Comparison of ENCODE assay signal across 14 mouse cellular contexts in genomic region chr1:107565644-107566043, GRCm38 (mm10). TPM values are rescaled to one million over a fixed set of nuclear protein-coding genes. Genes with fewer than 3 reads are reported as not detected.
DNase-seq lines count a peak whose midpoint lies in the region; ATAC-seq and TF ChIP-seq lines count a peak whose summit lies in the region.
"Had no signal": no experiment of that assay in that cellular context is flagged by ENCODE, and none has a peak within 500 bp of the region (broad histone marks: within the 10 kb centered on the region; RNA-seq: fewer than 3 reads in every experiment).

No protein-coding gene starts in this region.

- TF ChIP-seq CTCF in kidney, adult 2 months (conservative IDR thresholded peaks at IDR 0.05; ENCODE audit: insufficient read depth, insufficient read length, low read depth, low read length), result no peak
- TF ChIP-seq CTCF in stomach, postnatal 0 days (IDR thresholded peaks at IDR 0.05; ENCODE audit: low read depth), result peak; percentile 66

- no peaks in the 10 kb centered on the region for H3K4me1 ChIP-seq in kidney, adult 2 months (ENCODE audit: control insufficient read depth, insufficient read depth, low read length)
- no peaks in the 10 kb centered on the region for H3K4me1 ChIP-seq in midbrain, embryonic 14.5 days (ENCODE audit: control insufficient read depth, insufficient read depth, low read length)
- H3K4me1 ChIP-seq in midbrain, embryonic 11.5 days (ENCODE audit: control insufficient read depth, insufficient read depth, low read length), result no peaks in the 10 kb centered on the region
- no peaks in the 10 kb centered on the region for H3K4me1 ChIP-seq in stomach, postnatal 0 days (replicated peaks; ENCODE audit: control insufficient read depth, insufficient read depth)
- H3K4me1 ChIP-seq: neural tube, embryonic 12.5 days had no signal

- TF ChIP-seq POLR2A in kidney, adult 2 months (IDR thresholded peaks at IDR 0.05; ENCODE audit: low read depth, low read length), result no peak

- no peaks in the 10 kb centered on the region for H3K36me3 ChIP-seq in kidney, adult 2 months (ENCODE audit: control insufficient read depth, insufficient read depth, low read length)
- no peaks in the 10 kb centered on the region for H3K36me3 ChIP-seq in midbrain, embryonic 14.5 days (ENCODE audit: control insufficient read depth, insufficient read depth, low read length)
- H3K36me3 ChIP-seq in midbrain, embryonic 11.5 days (ENCODE audit: control insufficient read depth, insufficient read depth, low read length), result no peaks in the 10 kb centered on the region
- no peaks in the 10 kb centered on the region for H3K36me3 ChIP-seq in stomach, postnatal 0 days (ENCODE audit: control insufficient read depth, insufficient read depth, low read length)
- H3K36me3 ChIP-seq: neural tube, embryonic 12.5 days had no signal

- H3K9me3 ChIP-seq in midbrain, embryonic 14.5 days (ENCODE audit: control insufficient read depth, low read length), result no peaks in the 10 kb centered on the region
- no peaks in the 10 kb centered on the region for H3K9me3 ChIP-seq in midbrain, embryonic 11.5 days (ENCODE audit: control insufficient read depth, low read length)
- H3K9me3 ChIP-seq in stomach, postnatal 0 days (ENCODE audit: control insufficient read depth, low read length), result no peaks in the 10 kb centered on the region
- H3K9me3 ChIP-seq: neural tube, embryonic 12.5 days had no signal

- no peak overlapping the region for H3K4me2 ChIP-seq in midbrain, embryonic 14.5 days (ENCODE audit: low read length)
- H3K4me2 ChIP-seq in midbrain, embryonic 11.5 days, result no peak overlapping the region
- H3K4me2 ChIP-seq in stomach, postnatal 0 days (replicated peaks; ENCODE audit: low read depth), result no peak overlapping the region
- H3K4me2 ChIP-seq: neural tube, embryonic 12.5 days had no signal

- peak; percentile 32 to 63 for DNase-seq in cerebellum, postnatal 14 days
- no peak for DNase-seq in cerebellum, adult 18-20 months
- peak; percentile 28 for DNase-seq in kidney, adult 2 months
- DNase-seq in kidney, postnatal 25 days, result no peak
- peak; percentile 72 for DNase-seq in midbrain, embryonic 14.5 days
- no peak for DNase-seq in midbrain, embryonic 11.5 days (ENCODE audit: low spot score, missing footprints)
- no peak for DNase-seq in stomach, postnatal 0 days (ENCODE audit: low spot score)
- DNase-seq in gastrocnemius, adult 8-10 months (ENCODE audit: low spot score in 2 of 2), result no peak
- DNase-seq: right cerebral cortex, postnatal 4 days had no signal

- no peak for TF ChIP-seq EP300 in stomach, postnatal 0 days (optimal IDR thresholded peaks at IDR 0.05)

- no peak for ATAC-seq in midbrain, embryonic 14.5 days (ENCODE audit: low FRiP score, low TSS enrichment)
- ATAC-seq in midbrain, embryonic 11.5 days (ENCODE audit: low FRiP score), result no peak
- ATAC-seq in stomach, postnatal 0 days (ENCODE audit: low FRiP score, low TSS enrichment), result no peak
- ATAC-seq: inflammation-experienced regulatory T-cells, adult 6 months had no signal

- no peak overlapping the region for H3K9ac ChIP-seq in midbrain, embryonic 14.5 days (replicated peaks; ENCODE audit: low read length)
- no peak overlapping the region for H3K9ac ChIP-seq in midbrain, embryonic 11.5 days (ENCODE audit: low read length)
- H3K9ac ChIP-seq in stomach, postnatal 0 days (ENCODE audit: low read length), result no peak overlapping the region
- H3K9ac ChIP-seq: neural tube, embryonic 12.5 days had no signal

- no peaks in the 10 kb centered on the region for H3K27me3 ChIP-seq in kidney, adult 2 months (replicated peaks; ENCODE audit: control insufficient read depth, insufficient read depth, low read length)
- H3K27me3 ChIP-seq in midbrain, embryonic 14.5 days (ENCODE audit: control insufficient read depth, insufficient read depth, low read length), result no peaks in the 10 kb centered on the region
- no peaks in the 10 kb centered on the region for H3K27me3 ChIP-seq in midbrain, embryonic 11.5 days (ENCODE audit: control insufficient read depth, insufficient read depth, low read length)
- no peaks in the 10 kb centered on the region for H3K27me3 ChIP-seq in stomach, postnatal 0 days (ENCODE audit: control insufficient read depth, insufficient read depth, low read length)
- H3K27me3 ChIP-seq: neural tube, embryonic 12.5 days had no signal

- H3K4me3 ChIP-seq in kidney, adult 2 months (ENCODE audit: insufficient read depth, low read depth, low read length), result no peak overlapping the region
- H3K4me3 ChIP-seq in midbrain, embryonic 14.5 days (replicated peaks; ENCODE audit: low read depth, low read length), result no peak overlapping the region
- H3K4me3 ChIP-seq in midbrain, embryonic 11.5 days (ENCODE audit: low read depth, low read length), result no peak overlapping the region
- no peak overlapping the region for H3K4me3 ChIP-seq in stomach, postnatal 0 days (ENCODE audit: low read depth, low read length)
- H3K4me3 ChIP-seq: erythroblast, embryonic 14.5 days; neural tube, embryonic 12.5 days had no signal

- no peak overlapping the region for H3K27ac ChIP-seq in kidney, adult 2 months (ENCODE audit: insufficient read depth, low read depth, low read length)
- no peak overlapping the region for H3K27ac ChIP-seq in midbrain, embryonic 14.5 days (replicated peaks; ENCODE audit: low read depth, low read length)
- no peak overlapping the region for H3K27ac ChIP-seq in midbrain, embryonic 11.5 days (ENCODE audit: low read depth, low read length)
- no peak overlapping the region for H3K27ac ChIP-seq in stomach, postnatal 0 days (replicated peaks)
- H3K27ac ChIP-seq: macrophage; neural tube, embryonic 12.5 days had no signal

RNA-seq across cellular contexts. Expression of gene Serpinb8, which starts 24.2 kb away (rescaled TPM):
- polyA plus RNA-seq in kidney, adult 2 months (2012; rRNA removed), result 7.5 and 11.0 TPM in 2 replicates
- 0.12 and 0.36 TPM in 2 replicates for polyA plus RNA-seq in midbrain, embryonic 14.5 days (2014; fragmentation: Nextera tagmentation; extraction: Ambion mirVana)
- polyA plus RNA-seq in midbrain, embryonic 11.5 days (2014; fragmentation: Nextera tagmentation; extraction: Ambion mirVana), result 0.18 and 0.49 TPM in 2 replicates
- 34.6 and 37.4 TPM in 2 replicates for polyA plus RNA-seq in stomach, postnatal 0 days (2015; fragmentation: Nextera tagmentation; extraction: Ambion mirVana)
- 1 to 10 TPM in 3 of 4 experiments, under 1 TPM in 1; 0.82 to 2.0 (median 1.3) TPM for total RNA-seq in gastrocnemius, adult 8-10 months (2022)
- polyA plus RNA-seq: erythroblast, embryonic 14.5 days had no signal

RNA-seq across cellular contexts. Expression of gene Serpinb2, which starts 54.4 kb away (rescaled TPM):
- 0.11 TPM in 1 of 2 replicates, not detected in the other for polyA plus RNA-seq in kidney, adult 2 months (2012; rRNA removed)
- not detected in 2 replicates for polyA plus RNA-seq in midbrain, embryonic 14.5 days (2014; fragmentation: Nextera tagmentation; extraction: Ambion mirVana)
- 0.42 and 0.43 TPM in 2 replicates for polyA plus RNA-seq in midbrain, embryonic 11.5 days (2014; fragmentation: Nextera tagmentation; extraction: Ambion mirVana)
- polyA plus RNA-seq in stomach, postnatal 0 days (2015; fragmentation: Nextera tagmentation; extraction: Ambion mirVana), result 37.2 and 41.3 TPM in 2 replicates
- total RNA-seq in gastrocnemius, adult 8-10 months (2022), result not detected
- total RNA-seq: left cerebral cortex, postnatal 10 days had no signal
- polyA plus RNA-seq: inflammation-experienced regulatory T-cells, adult 6 months had no signal

Comparison
In these comparisons a context has a peak if more than half of its experiments do, and no peak if none do; other contexts are left out.
1. DNase-seq: peak in cerebellum, postnatal 14 days (2 of 2), kidney, adult 2 months (single experiment) and midbrain, embryonic 14.5 days (single experiment); none in cerebellum, adult 18-20 months (0 of 2), kidney, postnatal 25 days (0 of 2), midbrain, embryonic 11.5 days (single experiment), stomach, postnatal 0 days (single experiment) and gastrocnemius, adult 8-10 months (0 of 2).
2. RNA of gene Serpinb2, which starts 54.4 kb away (polyA plus RNA-seq): 37.2 to 41.3 TPM in stomach, postnatal 0 days; 0.42 to 0.43 TPM in midbrain, embryonic 11.5 days, 0.11 TPM in kidney, adult 2 months and not detected in midbrain, embryonic 14.5 days; every median in the first group is over 10 times any median in the second.